Mouse (Mus musculus): Measurements from ENCODE around the gene Krtap5-4. TPM values are rescaled to one million over a fixed set of nuclear protein-coding genes. Genes with fewer than 3 reads are reported as not detected.
A peak's percentile ranks its signal among the peaks of the same experiment; 100 is the strongest.
"Not testable (repeated sequence)": the region's sequence is repeated elsewhere in the genome, so short reads cannot be mapped to it uniquely, and the experiment has no call there.

The Krtap5-4 gene
- polyA plus RNA-seq, 1 experiment from 2014 or later = not detected

DNA sequence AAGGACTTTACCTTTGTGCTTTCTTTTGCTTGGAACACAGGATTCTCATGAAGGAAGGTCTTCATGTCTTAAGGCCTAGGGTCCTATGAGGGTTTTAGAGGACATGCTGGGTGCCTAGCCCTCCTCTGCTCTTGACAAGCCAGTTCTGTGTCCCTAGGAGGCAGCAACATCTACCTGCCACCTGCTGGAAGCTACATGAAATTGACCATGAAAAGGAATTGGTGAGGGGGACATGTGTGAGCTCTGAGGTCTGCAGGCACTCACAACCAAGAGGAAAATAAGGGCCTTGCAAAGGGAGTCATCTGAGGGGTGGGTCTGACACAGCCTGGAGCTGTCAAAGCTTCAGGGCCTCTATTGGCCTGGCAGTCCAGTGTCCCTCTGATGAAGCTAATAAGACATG is 7.9 kb upstream of the Krtap5-4 start:
- ATAC-seq (replicated peaks; ENCODE audit: low FRiP score) = no peak
- Histone ChIP-seq H3K36me3 (no peaks in the 10 kb centered on the region), H3K4me2 (no peak overlapping the region), H3K4me1 (peaks cover 9% of the 10 kb centered on the region; the same call in 1 of the 2 replicates), H3K27ac (no peak overlapping the region), H3K27me3 (no peaks in the 10 kb centered on the region), H3K4me3 (replicated peaks) (no peak overlapping the region), H3K9me3 (replicated peaks) (no peaks in the 10 kb centered on the region), H3K9ac (no peak overlapping the region)

DNA sequence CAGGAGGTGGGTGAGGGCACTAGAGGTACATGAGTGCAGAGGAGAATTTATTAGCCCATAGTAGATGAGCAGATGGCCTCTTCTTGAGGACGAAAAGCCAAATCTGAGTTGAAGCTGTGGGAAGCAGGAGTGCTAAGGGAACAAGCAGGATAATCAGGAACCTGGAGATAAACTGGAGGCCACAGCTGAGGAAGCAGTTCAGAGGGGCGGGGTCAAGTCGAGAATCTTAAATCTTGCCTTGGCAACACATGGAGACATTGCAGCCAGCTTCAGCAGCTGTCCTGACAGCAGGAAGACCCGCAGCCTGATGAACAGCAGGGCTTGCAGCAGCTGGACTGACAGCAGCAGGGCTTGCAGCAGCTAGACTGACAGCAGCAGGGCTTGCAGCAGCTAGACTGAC is 7.2 kb upstream of the Krtap5-4 start:
- not testable (repeated sequence) for H3K4me3 ChIP-seq (replicated peaks); H3K36me3 ChIP-seq; H3K4me2 ChIP-seq; H3K27ac ChIP-seq; ATAC-seq (replicated peaks; ENCODE audit: low FRiP score); H3K27me3 ChIP-seq; H3K4me1 ChIP-seq; H3K9me3 ChIP-seq (replicated peaks); H3K9ac ChIP-seq
- WGBS = 20% methylated on average over 4 of the region's 4 CpGs

DNA sequence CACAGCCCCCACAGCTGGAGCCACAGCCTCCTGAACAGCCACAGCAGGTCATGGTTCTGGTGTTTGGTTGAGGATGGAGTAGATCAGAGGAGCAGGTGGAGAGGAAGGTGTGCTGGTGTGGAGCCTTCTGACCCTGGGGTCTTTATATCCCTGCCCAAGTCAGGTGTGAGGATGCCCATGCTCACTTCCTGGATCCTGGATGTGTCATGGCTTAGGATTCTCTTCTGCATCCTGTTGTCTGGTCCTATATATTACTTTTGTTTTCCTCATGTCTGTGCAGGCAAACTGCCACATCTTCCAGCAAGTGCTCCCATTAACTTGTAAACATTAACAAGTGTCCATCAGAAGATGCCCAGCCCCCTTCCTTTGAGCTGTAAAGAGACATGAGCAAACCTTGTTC is 6.3 kb upstream of the Krtap5-4 start, which contains the start of gene Krtap5-1:
Krtap5-1 (minus strand) TSS at position 101 of the 400 bp plus-strand sequence.
- H3K27ac ChIP-seq; H3K36me3 ChIP-seq; H3K27me3 ChIP-seq; H3K4me2 ChIP-seq; H3K4me3 ChIP-seq (replicated peaks); H3K9ac ChIP-seq; H3K9me3 ChIP-seq (replicated peaks); H3K4me1 ChIP-seq; ATAC-seq (replicated peaks; ENCODE audit: low FRiP score): not testable (repeated sequence)

DNA sequence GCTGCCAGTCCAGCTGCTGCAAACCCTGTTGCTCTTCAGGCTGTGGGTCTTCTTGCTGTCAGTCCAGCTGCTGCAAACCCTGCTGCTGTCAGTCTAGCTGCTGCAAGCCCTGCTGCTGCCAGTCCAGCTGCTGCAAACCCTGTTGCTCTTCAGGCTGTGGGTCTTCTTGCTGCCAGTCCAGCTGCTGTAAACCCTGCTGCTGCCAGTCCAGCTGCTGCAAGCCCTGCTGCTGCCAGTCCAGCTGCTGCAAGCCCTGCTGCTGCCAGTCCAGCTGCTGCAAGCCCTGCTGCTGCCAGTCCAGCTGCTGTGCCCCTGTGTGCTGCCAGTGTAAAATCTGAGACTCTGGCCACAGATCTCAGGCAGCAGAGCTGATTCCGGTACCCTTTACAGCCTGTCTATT is 580 bp downstream of the Krtap5-4 start:
- ATAC-seq (replicated peaks; ENCODE audit: low FRiP score); H3K4me3 ChIP-seq (replicated peaks): not testable (repeated sequence)
- 80% methylated on average over 1 of the region's 1 CpGs for WGBS

DNA sequence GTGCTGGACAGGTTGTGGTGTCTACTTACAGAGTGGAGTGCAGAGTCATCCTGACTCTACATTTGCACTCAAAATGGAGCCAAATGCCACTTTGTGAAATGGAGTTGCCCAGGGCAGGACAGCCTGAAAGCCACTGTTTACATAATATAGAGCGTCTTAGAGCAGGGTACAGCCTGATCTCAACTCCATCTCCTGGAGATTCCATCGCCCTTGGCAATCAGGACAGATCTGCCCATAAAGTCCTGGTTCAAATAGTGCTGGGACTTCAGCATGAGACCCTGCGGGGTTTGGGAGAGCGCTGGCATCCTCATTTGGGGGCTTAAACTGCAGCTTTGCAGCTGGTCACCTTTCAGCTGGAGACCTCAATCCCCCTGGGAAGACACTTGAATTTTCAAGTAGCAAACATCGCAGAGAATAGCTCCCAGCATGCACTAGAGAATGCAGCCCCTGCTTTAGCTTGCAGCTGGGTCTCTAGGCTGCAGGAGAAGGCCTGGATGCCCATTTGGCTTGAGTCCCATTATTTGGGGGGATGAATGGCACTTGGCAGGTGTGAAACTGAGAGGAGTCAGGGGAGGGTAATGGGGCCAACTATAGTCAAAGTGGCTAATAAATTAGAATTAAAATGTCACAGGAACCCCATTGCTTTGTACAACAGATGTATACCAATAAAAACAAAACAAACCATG is 11.4 kb downstream of the Krtap5-4 start:
- H3K9ac ChIP-seq = no peak overlapping the region
- no peak overlapping the region for H3K4me2 ChIP-seq
- H3K27me3 ChIP-seq = no peaks in the 10 kb centered on the region
- no peak overlapping the region for H3K4me3 ChIP-seq (replicated peaks)
- no peaks in the 10 kb centered on the region for H3K9me3 ChIP-seq (replicated peaks)
- WGBS = 51% methylated on average over 5 of the region's 5 CpGs
- H3K36me3 ChIP-seq = no peaks in the 10 kb centered on the region
- no peak overlapping the region for H3K27ac ChIP-seq
- no peak for ATAC-seq (replicated peaks; ENCODE audit: low FRiP score)
- H3K4me1 ChIP-seq = peaks cover 6% of the 10 kb centered on the region; the same call in 1 of the 2 replicates

More for the DNA sequence above, 580 bp downstream of the Krtap5-4 start:
- not testable (repeated sequence) for H3K9me3 ChIP-seq (replicated peaks); H3K27ac ChIP-seq; H3K4me2 ChIP-seq; H3K36me3 ChIP-seq; H3K9ac ChIP-seq; H3K4me1 ChIP-seq
- peaks cover 11% of the 10 kb centered on the region for H3K27me3 ChIP-seq

DNA sequence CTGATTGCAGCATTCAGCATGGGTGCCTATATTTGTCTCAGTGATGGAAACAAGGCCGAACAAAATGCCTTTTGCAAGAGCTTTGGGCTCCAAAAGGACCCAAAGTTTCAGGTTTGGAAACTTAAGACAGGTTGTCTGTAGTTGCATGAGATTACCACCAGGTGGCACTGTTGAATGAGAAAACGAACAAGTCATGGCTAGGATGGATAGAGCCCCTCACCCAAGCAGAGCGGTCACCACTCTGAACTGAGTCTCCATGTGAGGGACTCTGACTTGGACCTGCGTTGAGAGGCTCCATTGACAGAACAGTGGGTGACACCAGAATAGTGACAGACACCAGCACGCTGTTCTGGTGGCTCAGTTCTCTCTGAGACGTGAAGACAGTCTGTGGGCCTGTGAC is 13.2 kb downstream of the Krtap5-4 start:
- Histone ChIP-seq H3K4me3 (replicated peaks) (no peak overlapping the region), H3K27ac (no peak overlapping the region), H3K4me1 (peaks cover 20% of the 10 kb centered on the region), H3K4me2 (no peak overlapping the region), H3K9me3 (replicated peaks) (no peaks in the 10 kb centered on the region), H3K27me3 (no peaks in the 10 kb centered on the region), H3K36me3 (no peaks in the 10 kb centered on the region), H3K9ac (no peak overlapping the region)
- 43% methylated on average over 6 of the region's 6 CpGs for WGBS
- ATAC-seq (replicated peaks; ENCODE audit: low FRiP score) = peak; percentile 47; the same call in 1 of the 2 replicates

DNA sequence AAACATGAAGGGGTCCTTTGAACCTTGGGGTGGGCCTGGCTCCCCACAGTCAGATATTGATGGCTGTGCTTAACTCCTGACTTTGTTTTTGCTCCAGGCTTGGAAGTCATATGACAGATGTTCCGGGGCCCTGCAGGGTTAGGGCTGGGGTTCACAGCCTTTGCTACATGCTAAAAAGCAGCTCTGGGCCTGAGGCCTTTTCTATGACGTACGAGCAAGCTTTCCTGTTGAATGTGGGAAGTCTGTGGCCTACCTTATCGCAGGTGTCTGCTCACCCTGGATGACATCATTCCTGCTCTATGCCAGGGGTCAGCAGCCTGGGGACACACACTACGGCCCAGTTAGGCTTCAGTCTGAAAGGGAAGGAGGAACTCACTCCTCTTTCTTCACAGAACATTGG is 13.9 kb downstream of the Krtap5-4 start:
- H3K4me1 ChIP-seq = peaks cover 20% of the 10 kb centered on the region
- H3K9me3 ChIP-seq (replicated peaks) = no peaks in the 10 kb centered on the region
- H3K9ac ChIP-seq = no peak overlapping the region
- no peaks in the 10 kb centered on the region for H3K36me3 ChIP-seq
- no peaks in the 10 kb centered on the region for H3K27me3 ChIP-seq
- H3K4me2 ChIP-seq = no peak overlapping the region
- WGBS = 62% methylated on average over 5 of the region's 5 CpGs
- H3K4me3 ChIP-seq (replicated peaks) = no peak overlapping the region
- H3K27ac ChIP-seq = no peak overlapping the region
- ATAC-seq (replicated peaks; ENCODE audit: low FRiP score) = no peak

DNA sequence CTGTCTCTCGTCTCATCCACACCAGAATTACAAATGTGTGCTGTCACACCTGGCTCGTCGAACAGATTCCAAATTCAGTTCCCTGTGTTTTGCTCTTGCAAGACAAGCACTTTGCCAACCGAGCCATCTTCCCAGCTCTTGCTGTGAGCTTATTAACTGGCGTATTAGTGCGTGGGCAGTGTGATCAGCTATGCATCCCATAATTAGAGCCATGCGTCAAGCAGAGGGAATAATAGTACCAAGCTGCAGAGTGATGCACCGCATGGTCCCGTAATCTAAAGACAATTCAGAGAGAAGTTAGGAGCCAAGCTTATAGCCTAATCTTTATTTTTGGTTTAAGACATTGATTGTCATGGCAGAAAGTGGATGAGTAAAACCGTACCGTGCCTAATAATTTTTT is 15.8 kb downstream of the Krtap5-4 start:
- Histone ChIP-seq H3K36me3 (no peaks in the 10 kb centered on the region), H3K9ac (no peak overlapping the region), H3K4me2 (no peak overlapping the region), H3K27ac (no peak overlapping the region), H3K9me3 (replicated peaks) (no peaks in the 10 kb centered on the region), H3K4me3 (replicated peaks) (no peak overlapping the region), H3K27me3 (no peaks in the 10 kb centered on the region), H3K4me1 (peaks cover 20% of the 10 kb centered on the region)
- ATAC-seq (replicated peaks; ENCODE audit: low FRiP score) = no peak
- 88% methylated on average over 11 of the region's 11 CpGs for WGBS

DNA sequence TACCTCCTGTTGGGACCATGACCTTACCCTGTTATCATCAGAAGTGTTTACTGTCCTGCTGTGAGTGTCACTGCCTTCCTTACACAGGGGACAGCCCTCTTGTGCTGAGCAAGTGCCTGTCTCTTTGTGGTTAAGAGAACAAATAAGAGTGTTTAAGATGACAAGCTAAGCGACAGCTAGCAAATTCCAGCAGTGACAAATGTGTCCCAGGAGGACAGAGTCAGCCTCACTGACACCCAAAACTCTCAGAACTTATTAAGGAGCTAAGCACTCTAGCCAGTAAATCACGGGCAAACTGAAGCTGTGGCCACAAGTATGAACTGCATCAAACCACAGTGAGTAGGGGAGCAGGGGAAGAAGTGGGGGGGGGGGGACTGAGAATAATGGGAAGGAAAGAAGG is 17.6 kb downstream of the Krtap5-4 start:
- Histone ChIP-seq H3K4me3 (replicated peaks) (no peak overlapping the region), H3K9me3 (replicated peaks) (no peaks in the 10 kb centered on the region), H3K27ac (peak overlapping the region; percentile 41; the same call in 1 of the 2 replicates), H3K9ac (no peak overlapping the region), H3K4me2 (no peak overlapping the region), H3K36me3 (no peaks in the 10 kb centered on the region), H3K27me3 (no peaks in the 10 kb centered on the region), H3K4me1 (peaks cover 20% of the 10 kb centered on the region)
- WGBS = 32% methylated on average over 2 of the region's 2 CpGs
- ATAC-seq (replicated peaks; ENCODE audit: low FRiP score) = 0 out of 2 replicates have a peak, but pooled peaks have one; percentile 30

DNA sequence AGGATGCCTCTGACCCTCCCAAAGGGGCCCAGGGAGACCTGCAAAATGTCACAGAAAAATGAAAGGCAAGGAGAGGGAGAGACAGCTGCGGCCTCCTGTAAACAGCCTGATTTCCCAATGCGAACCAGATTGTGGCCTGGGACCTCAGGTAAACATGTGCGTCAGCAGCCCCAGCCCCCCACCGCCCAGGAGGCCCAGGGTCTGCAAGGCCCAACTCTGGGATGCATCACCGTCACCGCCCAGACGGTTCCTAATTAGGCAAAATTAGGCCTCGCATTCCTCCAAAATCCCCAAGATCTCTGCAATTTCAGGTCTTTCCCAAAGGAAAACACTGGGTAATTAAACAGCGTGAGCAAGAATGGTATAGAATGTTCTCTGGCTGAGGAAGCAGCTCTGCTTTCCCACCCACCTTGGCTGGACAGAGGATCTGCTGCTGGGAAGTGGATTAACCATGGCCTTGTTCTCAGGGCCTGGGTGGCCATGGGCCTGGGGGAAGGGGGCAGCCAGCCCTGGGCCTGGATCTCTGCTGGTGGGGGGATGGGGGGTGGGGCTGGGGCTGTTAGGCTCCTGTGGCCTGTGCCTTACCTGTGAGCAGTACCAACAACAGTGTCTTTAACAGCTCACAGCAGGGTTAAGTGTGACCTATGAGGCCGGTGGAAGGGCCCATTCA is 18.4 kb downstream of the Krtap5-4 start:
- not testable (repeated sequence) for H3K4me3 ChIP-seq (replicated peaks); H3K9ac ChIP-seq; H3K9me3 ChIP-seq (replicated peaks); H3K4me2 ChIP-seq; H3K27me3 ChIP-seq; ATAC-seq (replicated peaks; ENCODE audit: low FRiP score); H3K36me3 ChIP-seq
- 71% methylated on average over 7 of the region's 10 CpGs for WGBS
- peaks cover 21% of the 10 kb centered on the region for H3K4me1 ChIP-seq
- H3K27ac ChIP-seq = peak overlapping the region; percentile 59; the same call in 1 of the 2 replicates

DNA sequence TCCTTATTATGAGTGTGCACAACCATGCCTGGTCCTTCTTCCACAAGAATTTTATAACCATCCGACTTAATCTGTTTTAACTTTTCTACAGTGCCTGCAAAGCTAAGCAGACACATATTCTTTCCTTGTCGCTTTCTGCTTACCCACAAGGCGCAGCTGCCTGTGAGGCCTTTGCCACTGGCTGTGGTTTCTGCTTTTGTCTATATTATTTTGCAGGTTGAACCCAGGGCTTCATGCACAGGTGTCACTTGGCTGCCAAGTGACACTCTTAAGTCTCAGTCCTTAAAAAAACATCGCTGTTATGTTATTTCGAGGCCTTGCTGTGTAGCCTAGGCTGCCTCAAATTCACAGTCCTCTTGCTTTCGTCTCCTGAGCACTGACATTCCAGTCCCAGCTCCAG is 19.3 kb downstream of the Krtap5-4 start:
- Histone ChIP-seq H3K9me3 (replicated peaks) (no peaks in the 10 kb centered on the region), H3K27ac (no peak overlapping the region), H3K4me2 (no peak overlapping the region), H3K4me3 (replicated peaks) (no peak overlapping the region), H3K9ac (no peak overlapping the region), H3K36me3 (no peaks in the 10 kb centered on the region), H3K4me1 (peaks cover 24% of the 10 kb centered on the region), H3K27me3 (no peaks in the 10 kb centered on the region)
- WGBS = 92% methylated on average over 6 of the region's 6 CpGs
- no peak for ATAC-seq (replicated peaks; ENCODE audit: low FRiP score)

DNA sequence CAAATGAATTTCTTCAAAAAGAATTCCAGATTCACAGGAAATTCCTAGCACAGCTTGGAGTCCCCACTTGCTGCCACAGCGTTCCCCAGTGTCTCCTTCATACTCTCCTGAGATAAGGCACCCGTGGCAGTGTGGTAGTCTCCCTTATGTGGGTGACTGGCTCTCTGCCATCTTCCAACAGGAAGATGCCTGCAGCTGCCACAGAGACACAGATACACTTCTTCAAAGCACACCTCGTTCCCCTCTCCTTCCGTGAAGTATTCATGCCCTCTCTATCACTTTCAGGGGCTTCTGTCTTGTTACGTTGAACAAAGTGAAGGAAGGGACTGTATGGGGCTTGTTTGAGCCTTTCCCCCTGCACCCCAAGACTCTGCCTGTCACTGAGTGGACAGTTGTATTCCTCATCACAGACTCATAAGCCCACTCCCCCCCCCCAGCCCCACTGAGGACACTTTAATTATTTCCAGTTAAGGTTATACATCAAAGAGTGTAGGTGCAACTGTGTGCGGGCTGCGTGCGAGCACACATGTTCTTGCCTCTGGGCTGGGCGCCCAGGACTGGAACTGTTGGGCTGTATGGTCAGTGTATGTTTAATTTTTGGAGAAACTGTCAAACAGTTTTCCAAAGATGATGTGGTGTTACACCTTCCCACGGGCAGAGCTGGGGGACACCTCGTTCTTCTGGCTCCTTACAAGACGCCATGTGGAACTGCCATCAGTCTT is 20.2 kb downstream of the Krtap5-4 start:
- no peak overlapping the region for H3K9ac ChIP-seq
- no peak overlapping the region for H3K4me2 ChIP-seq
- no peaks in the 10 kb centered on the region for H3K27me3 ChIP-seq
- H3K9me3 ChIP-seq (replicated peaks) = no peaks in the 10 kb centered on the region
- H3K27ac ChIP-seq = no peak overlapping the region
- no peaks in the 10 kb centered on the region for H3K36me3 ChIP-seq
- no peak overlapping the region for H3K4me3 ChIP-seq (replicated peaks)
- peaks cover 28% of the 10 kb centered on the region for H3K4me1 ChIP-seq
- ATAC-seq (replicated peaks; ENCODE audit: low FRiP score) = no peak
- 87% methylated on average over 12 of the region's 12 CpGs for WGBS
